16 mouse cellular contexts compared by ENCODE assay signal in the genomic region with DNA sequence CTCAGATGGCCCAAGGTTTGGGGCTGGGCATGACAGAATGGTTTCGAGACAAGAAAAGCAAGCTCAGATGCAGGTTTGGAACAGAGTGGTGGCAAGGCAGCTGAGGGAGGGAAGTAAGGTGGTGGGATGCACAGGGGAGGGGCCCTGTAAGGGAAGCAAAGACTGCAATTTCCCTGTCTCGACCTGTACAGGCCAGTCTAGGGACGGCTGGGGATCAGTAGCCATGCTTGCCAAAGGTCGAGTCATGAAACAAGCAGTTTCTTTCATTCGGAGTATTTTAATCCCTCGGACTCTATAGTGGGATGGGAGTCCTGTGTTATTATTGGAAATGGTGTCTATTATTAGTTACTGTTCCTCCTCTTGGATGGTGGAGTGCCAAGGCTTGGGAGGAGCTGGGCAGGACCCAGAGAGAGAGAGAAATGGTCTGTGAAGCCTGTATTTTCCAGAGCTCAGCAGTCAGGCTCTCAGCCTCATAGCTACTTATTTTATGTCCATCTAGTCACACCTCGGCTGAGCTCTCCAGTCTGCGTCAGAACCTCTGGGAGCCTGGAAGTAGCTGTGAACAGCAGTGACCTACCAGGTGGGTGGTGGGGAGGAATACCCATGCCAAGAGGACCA.
A peak's percentile ranks its signal among the peaks of the same experiment; 100 is the strongest.
DNase-seq lines count a peak whose midpoint lies in the region; ATAC-seq lines count a peak whose summit lies in the region.
"Had no signal": no experiment of that assay in that cellular context is flagged by ENCODE, and none has a peak within 500 bp of the region (broad histone marks: within the 10 kb centered on the region; RNA-seq: fewer than 3 reads in every experiment).

No protein-coding gene starts in this region.

- 54% methylated on average over 8 of the region's 8 CpGs for WGBS in limb, embryonic 13.5 days
- 85% methylated on average over 8 of the region's 8 CpGs for WGBS in hindbrain, embryonic 10.5 days

- peaks cover 55% of the 10 kb centered on the region for H3K4me1 ChIP-seq in limb, embryonic 13.5 days
- peaks cover 4% of the 10 kb centered on the region; the same call in 1 of the 2 replicates for H3K4me1 ChIP-seq in hindbrain, embryonic 10.5 days (replicated peaks)

- H3K27ac ChIP-seq in limb, embryonic 13.5 days = peak overlapping the region; percentile 48; the same call in 1 of the 2 replicates
- no peak overlapping the region for H3K27ac ChIP-seq in hindbrain, embryonic 10.5 days
- H3K27ac ChIP-seq: embryonic facial prominence, embryonic 12.5 days; intestine, embryonic 15.5 days; midbrain, embryonic 12.5 days had no signal

- H3K9ac ChIP-seq in limb, embryonic 13.5 days = no peak overlapping the region
- H3K9ac ChIP-seq: embryonic facial prominence, embryonic 12.5 days; intestine, embryonic 15.5 days; midbrain, embryonic 12.5 days had no signal

- no peak overlapping the region for H3K4me3 ChIP-seq in limb, embryonic 13.5 days
- H3K4me3 ChIP-seq in hindbrain, embryonic 10.5 days = no peak overlapping the region
- H3K4me3 ChIP-seq: embryonic facial prominence, embryonic 12.5 days; intestine, embryonic 15.5 days; midbrain, embryonic 12.5 days had no signal

- ATAC-seq in limb, embryonic 13.5 days (ENCODE audit: low FRiP score, low read depth) = peak; percentile 28
- ATAC-seq in megakaryocyte progenitor cell, adult 5-6 weeks (replicated peaks; ENCODE audit: poor library complexity) = no peak
- ATAC-seq: intestine, embryonic 15.5 days had no signal

- peak; percentile 70 for DNase-seq in gastrocnemius, adult 18-20 months (ENCODE audit: low spot score)
- DNase-seq in gastrocnemius, postnatal 4 days (ENCODE audit: low spot score in 2 of 2) = no peak
- peak; percentile 56 for DNase-seq in fibroblast of lung, adult 2 months (ENCODE audit: low read depth)
- DNase-seq in heart, adult 9 months (ENCODE audit: low spot score in 2 of 2) = peak; percentile 63 to 68
- DNase-seq in urinary bladder, adult 2 months (ENCODE audit: low spot score) = no peak
- no peak for DNase-seq in hindbrain, embryonic 10.5 days (ENCODE audit: low spot score)
- DNase-seq: adrenal gland, postnatal 10 days; cerebellum, adult 11 months; liver; right cerebral cortex, postnatal 14 days; thymus, adult 18-20 months had no signal

- no peaks in the 10 kb centered on the region for H3K36me3 ChIP-seq in limb, embryonic 13.5 days
- H3K36me3 ChIP-seq in hindbrain, embryonic 10.5 days = no peaks in the 10 kb centered on the region
- H3K36me3 ChIP-seq: embryonic facial prominence, embryonic 12.5 days; intestine, embryonic 15.5 days; midbrain, embryonic 12.5 days had no signal

- H3K9me3 ChIP-seq in limb, embryonic 13.5 days = no peaks in the 10 kb centered on the region
- no peaks in the 10 kb centered on the region for H3K9me3 ChIP-seq in hindbrain, embryonic 10.5 days
- H3K9me3 ChIP-seq: embryonic facial prominence, embryonic 12.5 days; intestine, embryonic 15.5 days; midbrain, embryonic 12.5 days had no signal

- 0 out of 2 replicates have a peak, but pooled peaks cover 3% of the 10 kb centered on the region for H3K27me3 ChIP-seq in limb, embryonic 13.5 days
- H3K27me3 ChIP-seq in hindbrain, embryonic 10.5 days (ENCODE audit: insufficient read depth, poor library complexity, severe bottlenecking) = no peaks in the 10 kb centered on the region
- H3K27me3 ChIP-seq: intestine, embryonic 15.5 days had no signal

- H3K4me2 ChIP-seq in limb, embryonic 13.5 days (replicated peaks) = no peak overlapping the region
- H3K4me2 ChIP-seq: embryonic facial prominence, embryonic 12.5 days; intestine, embryonic 15.5 days; midbrain, embryonic 12.5 days had no signal

Comparison
In these comparisons a context has a peak if more than half of its experiments do, and no peak if none do; other contexts are left out.
1. DNase-seq: peak in gastrocnemius, adult 18-20 months (single experiment), fibroblast of lung, adult 2 months (single experiment) and heart, adult 9 months (2 of 2); none in gastrocnemius, postnatal 4 days (0 of 2), urinary bladder, adult 2 months (single experiment) and hindbrain, embryonic 10.5 days (single experiment).